Mouse (Mus musculus) spleen, adult 2 months (tissue): ENCODE measurements around the gene Emg1.

Experiments used
- CTCF ChIP-seq: fragments of 200-500 bp; IDR thresholded peaks from 2 replicates; pipeline ENCODE4 v1.5.1; 2011; ENCODE audit warnings: mild to moderate bottlenecking, inconsistent platforms; ENCODE audit not compliant: insufficient read depth, insufficient read length, insufficient replicate concordance; ENCODE audit errors: extremely low read depth
- POLR2A ChIP-seq: fragments of 200-500 bp; IDR thresholded peaks from 2 replicates; pipeline ENCODE4 v1.6.1; 2011; ENCODE audit warnings: low read depth, low read length, inconsistent platforms

DNA sequence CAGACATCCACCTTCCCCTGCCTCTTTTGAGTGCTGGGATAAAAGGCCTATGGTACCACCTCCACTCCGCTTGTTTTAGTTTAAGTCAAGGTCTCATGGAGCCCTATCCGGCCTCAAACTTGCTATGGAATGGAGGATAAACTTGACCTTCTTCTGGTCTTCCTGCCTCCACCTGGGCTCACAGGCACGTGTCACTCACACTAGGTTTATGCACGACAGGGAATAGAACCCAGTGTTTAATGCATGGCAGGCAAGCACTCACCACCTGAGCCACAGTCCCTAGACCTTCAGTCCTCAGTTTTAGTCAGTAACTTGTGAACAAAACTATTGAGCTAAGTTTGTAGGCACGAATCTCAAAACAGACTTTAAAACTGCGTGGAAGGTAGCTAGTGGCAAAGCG, 19.1 kb upstream of the Emg1 start:
- TF ChIP-seq CTCF (no peak), POLR2A (no peak)
